Mouse (Mus musculus) left cerebral cortex, adult 18-20 months (tissue): ENCODE measurements around the gene Pcbp4. TPM values are rescaled to one million over a fixed set of nuclear protein-coding genes. Genes with fewer than 3 reads are reported as not detected.
A peak's percentile ranks its signal among the peaks of the same experiment; 100 is the strongest.

ENCODE experiments used
- DNase-seq, 2 experiments: peaks; one replicate each; pipeline ENCODE4 v3.0.0; 2021 to 2022; ENCODE audit warnings: low spot score in 2 of 2, mixed read lengths in 1 of 2
- long read RNA-seq, 2 experiments: library from polyadenylated mRNA; stranded (forward); transcript quantifications; one replicate each; pipeline ENCODE4 v2.0.0; 2021
- total RNA-seq, 2 experiments: library from RNA; stranded (reverse); gene quantifications; 2 replicates each; pipeline ENCODE4 v1.2.3; 2021

Gene Pcbp4
- total RNA-seq: 100 to 1,000 TPM; 207 to 212 TPM
- long read RNA-seq, experiment 1, transcript Pcbp4-201 (13 exons, 2,035 nt): major isoform, 172 of 262 reads
- long read RNA-seq, experiment 1, partial matches to known transcripts: 43 of 262 reads
- long read RNA-seq, experiment 1, other reads (novel, unspliced or antisense): 47 of 262 reads
- long read RNA-seq, experiment 2, transcript Pcbp4-201 (13 exons, 2,035 nt): major isoform, 115 of 181 reads
- long read RNA-seq, experiment 2, partial matches to known transcripts: 29 of 181 reads
- long read RNA-seq, experiment 2, other reads (novel, unspliced or antisense): 37 of 181 reads

DNA sequence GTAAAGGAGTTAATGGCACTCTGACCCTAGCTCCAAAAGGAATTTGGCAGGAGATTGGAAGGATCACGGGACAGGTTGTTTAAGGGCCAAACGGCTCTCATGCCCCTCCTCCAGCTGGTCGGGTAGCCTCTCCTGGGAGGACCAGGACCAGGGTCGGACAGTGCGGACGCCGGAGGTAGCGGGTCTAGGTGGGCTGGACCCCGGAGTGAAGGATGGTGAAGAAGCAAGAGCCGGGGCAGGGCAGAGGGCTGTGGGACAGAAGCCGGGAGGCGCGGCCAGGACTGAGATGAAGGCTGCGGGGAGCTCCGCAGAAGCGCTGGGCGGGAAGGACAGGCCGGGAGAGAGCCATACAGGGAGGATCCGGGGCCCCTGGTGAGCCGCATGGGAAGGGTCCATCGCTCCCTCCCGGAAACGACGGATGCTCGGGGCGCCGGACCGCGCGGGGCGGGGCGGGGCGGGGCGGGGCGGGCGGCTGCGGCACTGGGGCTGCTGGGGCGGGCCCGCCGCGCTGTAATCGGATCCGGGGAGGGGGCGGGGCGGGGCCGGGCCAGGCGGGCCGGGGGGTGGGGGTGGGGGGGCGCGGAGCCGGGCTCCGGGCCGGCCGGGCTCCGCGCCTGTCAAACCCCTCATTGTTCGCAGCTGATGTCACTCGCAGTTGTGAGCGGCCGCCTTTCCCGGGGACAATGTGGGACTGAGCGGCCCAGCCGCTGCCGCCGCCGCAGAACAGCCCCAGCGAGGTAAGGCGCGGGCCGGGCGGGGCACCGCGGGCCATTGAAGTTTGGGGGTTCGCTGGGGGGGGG is at the start of gene Pcbp4:
TSS of gene Pcbp4 (plus strand) at position 21 of the 800 bp plus-strand sequence.
- DNase-seq: peak; percentile 49 to 54

DNA sequence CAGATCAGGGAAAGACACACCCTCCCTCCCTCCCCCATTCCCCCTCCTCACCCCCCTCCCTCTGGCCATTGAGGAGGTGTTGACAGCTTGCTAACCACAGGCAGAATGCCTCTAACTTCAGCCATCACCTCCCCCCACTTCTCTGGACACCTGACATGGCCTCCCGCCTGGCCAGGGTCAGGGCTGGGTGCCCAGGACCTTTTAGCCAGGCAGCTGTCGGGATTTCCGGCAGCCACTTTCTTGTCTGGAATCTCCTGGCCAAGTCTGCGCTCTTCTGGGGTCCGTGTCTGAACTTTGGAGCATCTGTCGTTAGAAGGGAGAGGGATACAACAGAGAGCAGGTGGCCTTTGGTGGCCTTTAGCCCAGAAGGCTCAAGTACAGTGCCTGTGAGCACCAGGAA is 47.8 kb upstream of the Pcbp4 start:
- DNase-seq: no peak

DNA sequence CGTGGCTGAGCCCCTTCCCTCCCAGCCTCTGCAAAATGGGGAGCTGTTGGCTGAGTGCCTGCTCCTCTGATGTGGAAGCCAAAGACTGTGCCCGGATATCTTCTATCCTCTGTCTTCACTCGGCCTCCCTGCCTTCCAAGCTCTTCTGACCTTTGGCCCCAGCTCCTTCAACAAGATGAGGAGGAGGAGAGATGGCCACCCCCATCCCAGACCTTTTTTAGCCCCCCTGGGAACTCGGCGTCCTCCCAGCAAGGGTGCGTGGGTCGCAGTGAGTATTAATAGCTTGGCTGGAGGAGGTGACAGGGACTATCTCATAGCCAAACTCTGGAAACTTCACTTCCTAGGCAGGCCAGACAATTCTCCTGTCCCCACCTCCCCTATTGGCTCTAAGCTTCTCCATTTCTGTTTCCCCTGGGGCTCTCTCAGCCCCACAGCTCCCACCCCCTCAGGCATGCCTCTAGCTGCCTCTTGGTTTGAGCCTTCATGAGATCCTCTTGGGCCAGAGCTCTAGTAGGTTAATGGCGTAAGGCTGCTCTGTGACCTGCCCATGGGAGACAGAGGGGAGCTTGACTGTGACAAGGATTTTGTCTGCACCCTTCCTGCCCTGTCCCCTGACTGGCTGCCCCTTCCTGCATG is 46.5 kb upstream of the Pcbp4 start:
- peak; percentile 60 to 64 for DNase-seq

GRCm38 (mm10) chr9:106409096-106409495 is 44.0 kb upstream of the Pcbp4 start:
- DNase-seq: no peak

GRCm38 (mm10) chr9:106410086-106410650 is 42.9 kb upstream of the Pcbp4 start:
- DNase-seq: no peak

DNA sequence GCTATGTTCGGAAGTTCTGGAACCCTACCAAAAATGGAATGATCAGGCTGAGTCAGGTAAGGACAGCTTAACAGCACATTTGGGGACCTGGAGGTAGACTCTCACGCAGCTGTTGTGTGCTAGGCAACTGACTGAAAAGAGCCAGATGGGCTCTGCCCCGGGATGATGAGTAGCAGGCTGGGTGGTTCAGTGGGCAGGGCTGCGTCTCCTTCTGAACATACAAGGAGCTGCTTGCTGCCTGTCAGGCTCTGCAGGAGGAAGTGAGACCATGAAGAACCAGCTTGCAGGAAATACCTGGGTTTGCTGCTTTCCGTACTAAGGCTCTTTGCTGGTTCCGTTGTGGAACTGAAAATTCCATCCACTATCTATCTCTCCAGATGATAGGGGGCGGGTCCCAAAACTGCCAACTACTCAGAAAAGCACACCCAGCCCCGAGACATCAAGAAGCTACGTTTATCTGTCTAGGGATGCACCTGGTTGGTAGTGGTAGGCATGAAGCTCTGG is 41.9 kb upstream of the Pcbp4 start:
- peak in 1 of 2 experiments; percentile 58 for DNase-seq

DNA sequence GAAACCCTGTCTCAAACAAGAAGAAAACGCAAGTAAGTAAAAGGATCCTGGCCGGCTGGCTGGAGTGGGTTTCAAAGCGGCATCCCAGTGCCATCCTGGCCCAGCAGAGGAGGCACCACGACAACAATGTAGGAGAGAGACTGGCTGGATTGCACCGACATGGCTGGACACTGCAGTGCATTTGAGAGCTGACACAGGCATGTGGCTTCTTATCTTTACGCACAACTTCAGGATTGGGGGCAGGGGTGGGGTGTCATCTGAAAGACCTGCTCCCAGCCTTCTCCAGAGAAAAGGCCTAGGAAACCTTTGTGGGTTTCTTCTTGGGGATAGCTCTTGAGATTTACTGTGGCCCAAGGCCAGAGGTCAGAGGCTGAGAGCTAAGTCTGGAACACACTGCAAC is 41.4 kb upstream of the Pcbp4 start:
- DNase-seq: no peak

GRCm38 (mm10) chr9:106412210-106412609 is 40.9 kb upstream of the Pcbp4 start:
- DNase-seq: no peak

DNA sequence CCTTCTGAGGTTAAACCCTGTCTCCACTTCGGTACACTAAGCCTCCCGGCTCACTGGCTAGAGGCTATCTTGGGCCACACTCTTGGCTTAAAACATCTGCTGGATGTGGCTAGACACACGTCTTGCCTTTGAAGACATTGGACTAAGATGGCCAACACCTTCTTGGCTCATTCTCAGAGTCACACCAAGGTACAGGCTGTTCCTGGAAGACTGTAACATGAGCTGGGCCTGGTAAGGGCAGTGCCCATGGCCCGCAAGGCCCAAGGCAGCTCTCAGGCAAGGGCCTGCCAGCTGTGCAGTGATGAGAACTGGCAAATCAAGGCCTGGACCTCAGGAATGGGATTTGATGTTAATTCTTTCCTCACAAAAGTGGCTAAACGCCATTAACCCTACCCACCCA is 39.5 kb upstream of the Pcbp4 start:
- no peak for DNase-seq

GRCm38 (mm10) chr9:106416826-106417225 is 36.3 kb upstream of the Pcbp4 start:
- DNase-seq: no peak

- DNase-seq: peak; percentile 94 to 98
These were observed 35.1 kb upstream of the Pcbp4 start for GRCm38 (mm10) chr9:106417841-106418625.

DNA sequence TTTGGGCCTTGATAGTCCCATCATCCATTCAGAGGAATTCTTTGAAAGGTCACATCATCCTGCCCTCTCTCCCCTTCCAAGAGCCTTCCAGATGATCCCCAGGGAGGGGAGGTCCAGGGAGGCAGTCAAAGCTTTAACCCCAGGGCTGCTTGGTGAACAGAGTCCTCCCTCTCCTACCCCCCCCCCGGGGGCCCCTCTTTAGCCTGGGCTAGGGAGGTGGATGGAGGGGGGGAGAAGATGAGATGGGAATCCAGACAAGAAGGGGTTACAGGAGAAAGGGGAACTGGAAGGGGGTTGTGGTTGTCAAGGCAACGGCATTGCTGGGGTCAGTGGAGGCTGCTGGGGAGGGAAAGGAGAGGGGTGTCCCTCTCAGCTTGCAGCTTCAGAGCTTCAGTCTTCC is 32.5 kb upstream of the Pcbp4 start:
- DNase-seq: no peak

GRCm38 (mm10) chr9:106421033-106421864 is 31.8 kb upstream of the Pcbp4 start:
- no peak for DNase-seq

GRCm38 (mm10) chr9:106421865-106422160 is 31.3 kb upstream of the Pcbp4 start:
- peak; percentile 87 to 91 for DNase-seq

DNA sequence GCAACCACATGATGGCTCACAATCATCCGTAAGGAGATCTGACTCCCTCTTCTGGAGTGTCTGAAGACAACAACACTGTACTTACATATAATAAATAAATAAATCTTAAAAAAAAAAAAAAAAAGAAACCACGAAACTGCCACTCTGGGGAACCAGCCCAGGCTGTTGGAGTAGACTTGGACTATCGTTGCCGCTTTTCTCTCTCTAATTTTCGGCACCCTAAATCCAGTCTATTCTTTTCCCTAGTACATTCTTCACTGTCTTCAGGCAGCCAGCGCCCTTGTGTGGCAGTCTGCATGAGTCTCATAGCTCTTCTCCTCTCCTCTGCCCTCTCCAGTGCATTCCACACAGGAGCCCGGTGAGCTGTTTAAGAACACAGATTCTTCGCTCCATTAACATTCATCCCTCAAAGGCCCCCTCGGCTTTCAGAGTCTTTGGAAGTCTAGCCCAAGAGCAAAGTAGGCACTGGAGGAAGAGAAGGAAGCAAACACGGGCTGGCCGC is 24.3 kb upstream of the Pcbp4 start:
- DNase-seq: no peak

- peak; percentile 90 to 95 for DNase-seq
These were observed 23.7 kb upstream of the Pcbp4 start, which contains the start of gene Rpl29 for GRCm38 (mm10) chr9:106429221-106430014. Gene Rpl29 (plus strand): TSS chr9:106429454.

GRCm38 (mm10) chr9:106430015-106430264 is 23.2 kb upstream of the Pcbp4 start:
- no peak for DNase-seq

- peak; percentile 56 to 67 for DNase-seq
These were observed 19.7 kb upstream of the Pcbp4 start for GRCm38 (mm10) chr9:106433389-106433788.

- DNase-seq: no peak
These were observed 16.5 kb upstream of the Pcbp4 start for GRCm38 (mm10) chr9:106436566-106436965.
